20 mouse cellular contexts compared by ENCODE assay signal in the genomic region with DNA sequence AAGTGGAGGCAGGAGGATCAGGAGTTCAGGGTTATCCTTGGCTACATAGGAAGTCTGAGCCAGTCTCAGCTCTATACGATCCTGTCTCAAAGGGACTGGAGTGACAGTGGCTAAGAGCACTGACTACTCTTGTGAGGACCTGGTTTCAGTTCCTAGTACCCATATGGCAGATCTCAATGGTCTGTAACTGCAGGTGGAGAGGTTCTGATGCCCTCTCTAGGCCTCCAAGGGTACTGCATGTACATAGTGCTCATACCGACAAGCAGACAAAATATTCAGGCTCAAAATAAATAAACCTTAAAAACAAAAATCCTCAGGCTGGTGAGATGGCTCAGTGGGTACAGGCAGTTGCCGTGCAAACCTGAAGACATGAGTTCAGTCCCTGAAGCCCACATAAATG. TPM values are rescaled to one million over a fixed set of nuclear protein-coding genes. Genes with fewer than 3 reads are reported as not detected.
DNase-seq lines count a peak whose midpoint lies in the region; TF ChIP-seq lines count a peak whose summit lies in the region.
"Had no signal": no experiment of that assay in that cellular context is flagged by ENCODE, and none has a peak within 500 bp of the region (broad histone marks: within the 10 kb centered on the region; RNA-seq: fewer than 3 reads in every experiment).

No protein-coding gene starts in this region.

- intact Hi-C loops in left cerebral cortex, postnatal 4 days (cut with DNase I), result no loop called here

- H3K4me1 ChIP-seq in kidney, adult 2 months (ENCODE audit: control insufficient read depth, insufficient read depth, low read length), result no peaks in the 10 kb centered on the region
- H3K4me1 ChIP-seq in E14TG2a.4 (replicated peaks; ENCODE audit: low read depth, low read length), result peaks cover 24% of the 10 kb centered on the region
- peaks cover 7% of the 10 kb centered on the region for H3K4me1 ChIP-seq in limb, embryonic 10.5 days

- over 99% methylated on average over 3 of the region's 3 CpGs for WGBS in kidney, adult 2 months
- WGBS in limb, embryonic 10.5 days, result 97% methylated on average over 3 of the region's 3 CpGs

- H3K27ac ChIP-seq in kidney, adult 2 months (ENCODE audit: insufficient read depth, low read depth, low read length), result no peak overlapping the region
- H3K27ac ChIP-seq in limb, embryonic 10.5 days, result no peak overlapping the region
- H3K27ac ChIP-seq: heart, embryonic 15.5 days had no signal

- H3K36me3 ChIP-seq in kidney, adult 2 months (ENCODE audit: control insufficient read depth, insufficient read depth, low read length), result no peaks in the 10 kb centered on the region; the same call in 1 of the 2 replicates
- H3K36me3 ChIP-seq in E14TG2a.4 (ENCODE audit: insufficient read depth, low read length), result peaks cover 88% of the 10 kb centered on the region
- H3K36me3 ChIP-seq in limb, embryonic 10.5 days, result peaks cover 90% of the 10 kb centered on the region

- no peak for DNase-seq in kidney, adult 2 months
- DNase-seq in kidney, postnatal 25 days, result no peak
- DNase-seq in 416B (ENCODE audit: low read depth), result peak; percentile 31
- DNase-seq in induced T-regulatory cell, adult 2 months (ENCODE audit: low read depth), result peak; percentile 31
- DNase-seq in limb, embryonic 10.5 days (ENCODE audit: low spot score), result no peak
- no peak for DNase-seq in left cerebral cortex, postnatal 4 days
- DNase-seq: cerebellum, adult 8-10 months; kidney, adult 9 months; layer of hippocampus, adult 9-11 months; thymus, adult 18-20 months had no signal

- no peak for TF ChIP-seq POLR2A in kidney, adult 2 months (IDR thresholded peaks at IDR 0.05; ENCODE audit: low read depth, low read length)

- TF ChIP-seq CTCF in kidney, adult 2 months (conservative IDR thresholded peaks at IDR 0.05; ENCODE audit: insufficient read depth, insufficient read length, low read depth, low read length), result 0 out of 2 replicates have a peak, but pooled peaks have one; percentile 12
- peak; percentile 76 for TF ChIP-seq CTCF in E14TG2a.4 (conservative IDR thresholded peaks at IDR 0.05; ENCODE audit: low read length)

- no peaks in the 10 kb centered on the region for H3K9me3 ChIP-seq in E14TG2a.4 (ENCODE audit: low read length)
- no peaks in the 10 kb centered on the region for H3K9me3 ChIP-seq in limb, embryonic 10.5 days (replicated peaks)
- H3K9me3 ChIP-seq: G1E; heart, embryonic 15.5 days; megakaryocyte, embryonic 14.5 days had no signal

- no peaks in the 10 kb centered on the region for H3K27me3 ChIP-seq in kidney, adult 2 months (replicated peaks; ENCODE audit: control insufficient read depth, insufficient read depth, low read length)
- H3K27me3 ChIP-seq in E14TG2a.4 (ENCODE audit: insufficient read depth, low read length), result no peaks in the 10 kb centered on the region
- H3K27me3 ChIP-seq in limb, embryonic 10.5 days (ENCODE audit: low read depth, poor library complexity, severe bottlenecking), result no peaks in the 10 kb centered on the region
- H3K27me3 ChIP-seq: heart, embryonic 15.5 days; megakaryocyte, embryonic 14.5 days had no signal

- no peak overlapping the region for H3K4me3 ChIP-seq in kidney, adult 2 months (ENCODE audit: insufficient read depth, low read depth, low read length)
- no peak overlapping the region for H3K4me3 ChIP-seq in E14TG2a.4 (replicated peaks; ENCODE audit: low read length)
- H3K4me3 ChIP-seq in limb, embryonic 10.5 days, result no peak overlapping the region
- H3K4me3 ChIP-seq: erythroblast, embryonic 14.5 days; heart, embryonic 15.5 days; megakaryocyte, embryonic 14.5 days; myocyte had no signal

RNA-seq across cellular contexts. Expression of a gene that starts 6.1 kb away (rescaled TPM):
- 7.7 and 8.6 TPM in 2 replicates for polyA plus RNA-seq in kidney, adult 2 months (2012; rRNA removed)
- 55.1 and 55.4 TPM in 2 replicates for polyA plus RNA-seq in limb, embryonic 10.5 days (2016; fragmentation: Nextera tagmentation; extraction: Ambion mirVana)
- total RNA-seq in left cerebral cortex, postnatal 4 days (2021), result 10 to 100 TPM; 63.7 to 66.2 TPM

RNA-seq across cellular contexts. Expression of a gene that starts 6.1 kb away (rescaled TPM):
- 17.9 and 21.9 TPM in 2 replicates for polyA plus RNA-seq in kidney, adult 2 months (2012; rRNA removed)
- polyA plus RNA-seq in limb, embryonic 10.5 days (2016; fragmentation: Nextera tagmentation; extraction: Ambion mirVana), result 16.1 and 16.8 TPM in 2 replicates
- total RNA-seq in left cerebral cortex, postnatal 4 days (2021), result 1 to 10 TPM; 5.9 to 6.0 TPM

RNA-seq across cellular contexts. Expression of a gene that starts 14.0 kb away (rescaled TPM):
- polyA plus RNA-seq in kidney, adult 2 months (2012; rRNA removed), result 0.18 TPM in 1 of 2 replicates, not detected in the other
- polyA plus RNA-seq in limb, embryonic 10.5 days (2016; fragmentation: Nextera tagmentation; extraction: Ambion mirVana), result 0.26 and 0.83 TPM in 2 replicates
- total RNA-seq in left cerebral cortex, postnatal 4 days (2021), result not detected
- total RNA-seq: G1E; gastrocnemius, postnatal 4 days; left cerebral cortex, postnatal 25 days had no signal
- polyA plus RNA-seq: brain, embryonic 14.5 days; erythroblast, embryonic 14.5 days; G1E; hindbrain, embryonic 11.5 days; myocyte had no signal

RNA-seq across cellular contexts. Expression of a gene that starts 26.9 kb away (rescaled TPM):
- 20.5 and 24.4 TPM in 2 replicates for polyA plus RNA-seq in kidney, adult 2 months (2012; rRNA removed)
- polyA plus RNA-seq in limb, embryonic 10.5 days (2016; fragmentation: Nextera tagmentation; extraction: Ambion mirVana), result 67.1 and 78.4 TPM in 2 replicates
- total RNA-seq in left cerebral cortex, postnatal 4 days (2021), result 10 to 100 TPM; 94.7 to 99.4 TPM

RNA-seq across cellular contexts. Expression of a gene that starts 36.4 kb away (rescaled TPM):
- 2.0 and 2.9 TPM in 2 replicates for polyA plus RNA-seq in kidney, adult 2 months (2012; rRNA removed)
- polyA plus RNA-seq in limb, embryonic 10.5 days (2016; fragmentation: Nextera tagmentation; extraction: Ambion mirVana), result not detected in 2 replicates
- not detected for total RNA-seq in left cerebral cortex, postnatal 4 days (2021)
- total RNA-seq: G1E; left cerebral cortex, postnatal 25 days had no signal
- polyA plus RNA-seq: brain, embryonic 14.5 days; erythroblast, embryonic 14.5 days; G1E; hindbrain, embryonic 11.5 days; myocyte had no signal

Comparison
In these comparisons a context has a peak if more than half of its experiments do, and no peak if none do; other contexts are left out.
1. DNase-seq: peak in 416B (single experiment) and induced T-regulatory cell, adult 2 months (single experiment); none in kidney, adult 2 months (single experiment), kidney, postnatal 25 days (0 of 2), limb, embryonic 10.5 days (single experiment) and left cerebral cortex, postnatal 4 days (single experiment).